ENCODE assay signal across 8 mouse cellular contexts in the genomic region with DNA sequence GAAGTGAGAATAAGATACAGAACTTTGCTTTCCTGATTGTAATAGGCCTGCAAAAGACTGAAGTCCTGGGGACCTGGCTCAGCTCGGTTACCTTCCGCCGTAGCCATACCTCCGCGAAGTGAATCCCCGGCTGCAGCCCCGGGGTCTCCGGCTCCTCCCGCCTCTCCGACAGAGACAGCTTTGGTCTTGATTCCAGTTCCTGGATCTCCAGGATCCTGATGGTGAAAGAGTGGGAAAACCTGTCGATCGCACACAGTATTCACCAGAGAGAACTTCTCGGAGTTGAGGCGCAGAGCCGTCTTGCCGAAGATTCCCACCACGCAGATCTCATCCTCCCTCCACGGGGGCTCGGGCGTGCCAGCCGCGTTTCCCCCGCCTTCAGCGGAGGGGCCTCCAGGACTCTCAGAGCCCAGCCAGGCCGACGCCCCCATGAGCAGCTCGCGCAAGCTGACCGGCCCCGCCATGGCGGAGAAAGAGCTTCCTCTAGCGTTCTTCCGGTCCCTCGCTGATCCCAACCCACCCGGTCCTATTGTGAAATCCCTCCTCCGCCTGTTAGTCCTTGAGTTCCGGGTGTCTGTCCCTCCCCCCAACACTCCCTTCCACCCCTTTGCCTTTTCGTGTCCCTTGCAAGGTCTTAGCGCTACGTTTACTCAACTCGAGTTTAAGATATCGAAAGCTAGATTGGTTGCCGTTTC. TPM values are rescaled to one million over a fixed set of nuclear protein-coding genes. Genes with fewer than 3 reads are reported as not detected.
DNase-seq lines count a peak whose midpoint lies in the region; ATAC-seq lines count a peak whose summit lies in the region.

Gene Smg8, minus strand, starts transcription at position 485 of the 695 bp plus-strand sequence.

- H3K27me3 ChIP-seq in hindbrain, embryonic 13.5 days: no peaks in the 10 kb centered on the region

- peak within 1 kb of the TSS; percentile 71 for H3K27ac ChIP-seq in hindbrain, embryonic 13.5 days

- peak; percentile 82 for DNase-seq in T-cell, adult 2 months (ENCODE audit: low spot score)
- peak; percentile 79 to 86 for DNase-seq in cerebellum, postnatal 25 days
- peak; percentile 67 to 69 for DNase-seq in frontal cortex, postnatal 25 days (ENCODE audit: low spot score in 2 of 2)
- peak; percentile 76 to 79 for DNase-seq in layer of hippocampus, postnatal 36 days
- peak; percentile 87 for DNase-seq in lung, postnatal 25 days (ENCODE audit: low spot score)
- peak; percentile 84 for DNase-seq in retina, adult 2 months (ENCODE audit: low read depth, low spot score)
- DNase-seq in thymus, postnatal 25 days: peak; percentile 80

- ATAC-seq in hindbrain, embryonic 13.5 days (ENCODE audit: low FRiP score): peak; percentile 85

- H3K4me2 ChIP-seq in hindbrain, embryonic 13.5 days: peak within 1 kb of the TSS; percentile 91

- H3K4me3 ChIP-seq in hindbrain, embryonic 13.5 days: peak within 1 kb of the TSS; percentile 67

- peak within 1 kb of the TSS; percentile 87 for H3K9ac ChIP-seq in hindbrain, embryonic 13.5 days

- peaks cover 38% of the 10 kb centered on the region for H3K4me1 ChIP-seq in hindbrain, embryonic 13.5 days (replicated peaks)

- under 1% methylated on average over 43 of the region's 43 CpGs for WGBS in hindbrain, embryonic 13.5 days

- H3K9me3 ChIP-seq in hindbrain, embryonic 13.5 days: no peaks in the 10 kb centered on the region

- H3K36me3 ChIP-seq in hindbrain, embryonic 13.5 days: peaks cover 38% of the 10 kb centered on the region

RNA-seq across cellular contexts. Expression of gene Smg8, which starts in this region (rescaled TPM):
- polyA plus RNA-seq in hindbrain, embryonic 13.5 days (2015; fragmentation: Nextera tagmentation; extraction: Ambion mirVana): 21.3 and 22.4 TPM in 2 replicates
- 10 to 100 TPM; 16.5 to 16.8 TPM for total RNA-seq in layer of hippocampus, postnatal 36 days (2021)

Comparison
In these comparisons a context has a peak if more than half of its experiments do, and no peak if none do; other contexts are left out.
1. Peak in every context shown above with its lines: DNase-seq, ATAC-seq, H3K4me3 ChIP-seq and H3K27ac ChIP-seq.